Mouse (Mus musculus) natural killer cell, adult 2 months (primary cell): ENCODE results near the gene Frmd5.
"Not testable (repeated sequence)": the region's sequence is repeated elsewhere in the genome, so short reads cannot be mapped to it uniquely, and the experiment has no call there.

Source experiments
- DNase-seq, 2 experiments: peaks; one replicate each; pipeline ENCODE4 v3.0.0; 2022; ENCODE audit warnings: low spot score in 2 of 2

Gene Frmd5

DNA sequence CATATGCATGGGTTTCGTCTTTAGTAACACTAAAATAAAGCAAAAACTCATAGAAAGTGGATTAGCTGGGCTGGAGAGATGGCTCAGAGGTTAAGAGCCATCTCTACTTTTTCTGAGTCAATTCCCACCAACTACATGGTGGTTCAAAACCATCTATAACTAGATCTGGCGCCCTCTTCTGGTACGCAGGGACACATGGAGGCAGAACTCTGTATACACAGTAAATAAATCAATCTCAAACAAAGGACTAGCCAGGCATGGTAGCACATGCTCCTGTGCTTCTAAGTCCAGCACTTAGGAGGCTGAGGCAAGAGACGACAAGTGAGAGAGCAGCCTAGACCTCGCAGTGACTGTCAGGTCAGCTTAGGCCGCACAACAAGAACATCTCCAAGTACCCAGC, 305.3 kb downstream of the Frmd5 start:
- DNase-seq, result not testable (repeated sequence)
